Mouse (Mus musculus): Measurements from ENCODE around the gene Scaf4.

GRCm38 (mm10) chr16:90197337-90197973 is 86.8 kb downstream of the Scaf4 start:
- TF ChIP-seq POLR2A (IDR thresholded peaks at IDR 0.05; ENCODE audit: extremely low read depth, insufficient read depth, low read length) (no peak), CTCF (IDR thresholded peaks at IDR 0.05; ENCODE audit: extremely low read depth, insufficient read depth, low read length) (peak; percentile 65)

All from cortical plate, adult 2 months (tissue).